Mouse (Mus musculus): ENCODE data around the gene Il10rb. TPM values are rescaled to one million over a fixed set of nuclear protein-coding genes. Genes with fewer than 3 reads are reported as not detected.

The Il10rb gene
- total RNA-seq, 2 experiments from 2014 or later, result 26.3 to 27.4 TPM

DNA sequence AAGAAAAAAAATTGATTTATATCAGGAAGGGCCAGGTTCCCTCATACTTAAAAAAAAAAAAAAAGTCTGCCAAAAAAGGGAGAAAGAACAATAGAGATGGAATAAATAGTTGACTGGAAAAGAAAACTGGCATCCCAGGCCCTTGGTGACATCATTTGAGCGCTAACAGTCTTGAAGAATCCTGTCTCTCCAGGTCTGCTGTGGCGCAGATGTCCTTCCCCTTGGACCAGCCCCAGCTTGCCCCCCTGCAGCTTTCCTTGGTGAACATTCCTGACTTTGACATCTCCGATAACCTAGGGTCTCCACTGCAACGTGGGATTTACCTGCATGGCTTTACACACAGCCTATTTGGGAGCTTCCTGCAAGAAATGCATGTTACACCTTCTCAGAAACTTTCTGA, 24.4 kb upstream of the Il10rb start:
- no peak for DNase-seq (ENCODE audit: low spot score in 2 of 2)

DNA sequence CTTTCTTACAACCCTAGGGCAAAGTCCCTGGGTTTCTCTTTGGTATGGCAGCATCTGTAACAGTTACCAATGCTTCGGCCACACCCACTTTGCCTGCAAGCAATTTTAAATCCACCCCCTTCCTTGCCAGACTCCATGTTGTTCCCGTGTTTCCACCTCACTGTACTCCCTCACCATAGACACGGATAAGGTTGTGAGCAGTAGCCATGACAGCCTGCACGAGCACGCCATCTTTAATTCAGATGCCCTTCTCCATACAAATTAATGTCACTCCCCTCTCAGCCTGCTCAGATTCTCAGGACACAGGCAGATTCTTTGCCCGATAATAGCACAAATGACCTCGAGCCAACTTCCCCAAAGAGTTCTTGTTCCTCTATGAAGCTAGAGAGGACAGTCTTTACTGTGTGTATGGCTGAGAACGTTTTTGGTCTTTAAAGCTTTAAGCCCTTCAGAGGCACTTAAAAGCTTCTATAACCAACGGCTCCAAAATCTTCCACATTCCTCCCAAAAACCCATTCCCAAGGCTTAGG, 23.6 kb upstream of the Il10rb start:
- DNase-seq (ENCODE audit: low spot score in 2 of 2), result no peak

DNA sequence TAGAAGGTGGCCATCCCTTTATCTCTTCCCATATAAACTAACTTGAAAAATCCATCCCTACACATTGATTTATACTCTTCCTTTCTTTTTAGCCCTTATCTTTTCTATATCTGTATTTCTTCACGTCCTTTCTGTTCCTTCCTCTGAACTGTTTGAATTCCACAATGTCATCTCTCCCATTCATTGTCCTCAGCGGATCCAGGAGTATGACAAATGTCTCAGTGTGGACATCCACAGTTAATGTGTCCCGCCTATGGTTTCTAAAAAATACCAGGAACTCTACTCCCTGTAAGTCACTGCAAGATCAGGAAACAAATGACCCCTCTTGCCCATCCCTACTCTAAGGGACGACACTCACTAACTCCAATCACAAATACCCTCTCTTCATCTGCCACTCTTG, 21.7 kb upstream of the Il10rb start:
- DNase-seq (ENCODE audit: low spot score in 2 of 2), result no peak

DNA sequence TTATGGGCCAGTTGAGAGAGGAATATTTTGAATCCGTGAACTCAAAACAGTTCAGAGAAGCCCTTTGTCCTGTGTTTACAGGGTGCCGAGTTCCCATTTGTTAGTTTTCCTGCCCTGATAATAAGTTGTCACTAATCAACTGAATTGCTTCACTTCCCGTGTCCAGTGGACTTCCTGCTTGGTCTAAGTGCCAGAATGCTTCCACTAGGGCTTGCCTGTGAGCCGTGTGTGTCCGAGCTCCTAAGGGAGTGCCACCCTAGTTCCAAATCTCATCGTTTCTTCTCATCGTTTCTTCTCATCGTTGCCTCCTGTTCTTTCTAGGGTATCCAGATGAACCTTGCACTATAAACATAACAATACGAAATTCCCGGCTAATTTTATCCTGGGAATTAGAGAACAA, 20.3 kb upstream of the Il10rb start:
- no peak for DNase-seq (ENCODE audit: low spot score in 2 of 2)

DNA sequence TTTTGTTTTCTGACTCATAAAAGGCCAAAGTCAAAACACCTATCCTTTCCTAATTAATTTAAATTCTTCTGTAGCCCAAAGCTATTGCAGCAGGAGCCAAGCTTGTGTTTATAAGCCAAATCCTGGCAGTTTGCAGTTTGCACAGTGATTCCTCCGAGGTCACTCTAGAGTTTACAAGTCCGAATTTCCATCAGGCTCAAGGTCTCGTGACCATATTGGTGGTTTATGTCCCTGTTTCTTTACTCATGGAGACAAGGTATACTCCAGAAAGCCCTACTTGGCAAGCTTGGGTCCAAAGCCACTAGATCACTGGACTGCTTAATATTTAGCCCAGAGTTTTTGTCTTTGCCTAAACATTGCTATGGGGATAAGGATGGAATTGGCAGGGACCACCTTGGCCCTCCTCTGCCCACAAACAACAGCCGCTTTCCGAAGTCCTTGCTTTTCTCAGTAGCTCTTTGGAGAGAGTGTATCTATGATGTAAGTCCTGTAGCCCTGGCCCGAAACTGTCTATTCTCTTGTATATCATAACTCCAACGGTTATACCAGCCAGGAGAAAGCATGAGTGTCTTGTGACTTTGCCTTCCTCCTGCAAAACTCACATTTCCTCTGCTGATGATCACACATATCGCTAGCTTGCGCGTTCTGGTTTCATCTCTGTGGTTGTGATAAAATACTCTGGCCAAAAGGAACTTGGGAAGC, 19.4 kb upstream of the Il10rb start:
- no peak for DNase-seq (ENCODE audit: low spot score in 2 of 2)

DNA sequence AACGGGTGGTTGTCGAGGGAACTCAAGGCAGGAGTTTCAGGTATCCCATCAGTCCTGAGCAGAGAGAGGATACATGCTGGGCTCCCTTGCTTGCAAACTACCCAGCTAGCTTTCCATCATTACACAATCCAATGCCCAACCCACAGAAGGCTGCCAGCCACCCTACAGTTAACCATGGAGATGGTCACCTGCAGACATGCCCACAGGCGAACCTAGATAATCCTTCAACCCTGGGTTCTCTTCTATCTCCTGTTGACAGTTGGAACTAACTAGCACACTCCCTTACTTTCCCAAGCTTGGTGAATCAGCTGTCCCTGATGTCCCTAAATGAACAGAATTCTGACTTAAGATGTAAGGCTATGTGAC, 18.9 kb upstream of the Il10rb start:
- no peak for DNase-seq (ENCODE audit: low spot score in 2 of 2)

DNA sequence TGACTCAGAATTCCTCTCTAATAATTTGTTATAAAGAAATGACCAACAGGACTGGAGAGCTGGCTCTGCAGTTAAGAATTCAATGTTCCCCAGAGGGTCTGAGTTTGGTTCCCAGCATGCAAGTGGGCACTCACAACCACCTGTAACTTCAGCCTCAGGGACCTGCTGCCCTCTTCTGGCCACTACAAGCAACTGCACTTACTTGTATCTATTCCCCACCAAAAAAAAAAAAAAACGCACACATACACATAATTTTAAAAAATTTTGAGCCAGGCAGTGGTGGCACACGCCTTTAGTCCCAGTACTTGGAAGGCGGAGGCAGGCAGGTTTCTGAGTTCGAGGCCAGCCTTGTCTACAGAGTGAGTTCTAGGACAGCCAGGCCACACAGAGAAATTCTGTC, 15.9 kb upstream of the Il10rb start:
- DNase-seq (ENCODE audit: low spot score in 2 of 2), result no peak

DNA sequence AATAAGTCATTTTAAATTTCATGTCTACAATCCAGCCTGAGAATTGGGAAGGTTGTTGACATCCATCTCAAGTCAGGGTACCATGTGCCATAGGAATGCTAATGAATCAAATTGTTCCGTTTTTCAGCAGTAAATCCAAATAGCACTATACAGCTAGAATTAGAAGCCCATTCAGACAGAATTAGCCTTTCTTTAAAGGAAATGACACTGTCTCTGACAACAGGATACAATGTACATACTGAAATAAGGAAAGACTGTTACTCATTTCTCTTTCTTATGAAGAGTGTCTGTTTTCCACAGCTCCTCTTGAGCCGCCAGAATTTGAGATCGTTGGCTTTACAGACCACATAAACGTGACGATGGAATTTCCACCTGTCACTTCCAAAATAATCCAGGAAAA, 14.5 kb upstream of the Il10rb start, which contains the start of gene Gm21970:
TSS of gene Gm21970 (plus strand) at position 301 of the 400 bp plus-strand sequence.
- no peak for DNase-seq (ENCODE audit: low spot score in 2 of 2)

DNA sequence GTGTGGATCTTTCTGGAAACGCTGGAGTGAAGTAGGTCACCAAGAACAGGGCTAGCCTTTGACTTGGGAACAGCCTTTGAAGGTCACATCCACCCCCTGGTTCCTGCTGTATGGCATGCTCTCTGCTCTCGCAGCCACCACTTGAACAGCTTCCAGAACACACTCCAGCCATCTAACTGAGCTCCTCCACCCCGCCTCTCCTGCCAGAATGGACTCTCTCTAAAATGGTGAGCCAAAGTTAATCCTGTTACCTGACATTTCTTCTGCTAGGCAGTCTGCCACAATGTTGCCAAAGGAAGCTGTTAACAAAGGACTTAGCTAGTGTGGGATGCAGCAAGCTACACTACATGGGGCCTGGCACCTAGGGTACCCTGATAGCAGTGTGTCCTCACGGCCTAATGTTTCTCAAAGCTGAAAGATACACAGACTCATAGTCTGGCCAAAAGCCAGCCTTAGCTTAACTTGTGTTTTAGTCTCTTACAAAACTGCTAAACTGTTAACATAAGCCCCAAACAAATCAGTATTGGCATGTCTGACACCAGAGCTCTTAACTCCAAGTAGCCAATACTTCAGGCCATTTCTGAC, 11.0 kb upstream of the Il10rb start:
- DNase-seq (ENCODE audit: low spot score in 2 of 2), result no peak

DNA sequence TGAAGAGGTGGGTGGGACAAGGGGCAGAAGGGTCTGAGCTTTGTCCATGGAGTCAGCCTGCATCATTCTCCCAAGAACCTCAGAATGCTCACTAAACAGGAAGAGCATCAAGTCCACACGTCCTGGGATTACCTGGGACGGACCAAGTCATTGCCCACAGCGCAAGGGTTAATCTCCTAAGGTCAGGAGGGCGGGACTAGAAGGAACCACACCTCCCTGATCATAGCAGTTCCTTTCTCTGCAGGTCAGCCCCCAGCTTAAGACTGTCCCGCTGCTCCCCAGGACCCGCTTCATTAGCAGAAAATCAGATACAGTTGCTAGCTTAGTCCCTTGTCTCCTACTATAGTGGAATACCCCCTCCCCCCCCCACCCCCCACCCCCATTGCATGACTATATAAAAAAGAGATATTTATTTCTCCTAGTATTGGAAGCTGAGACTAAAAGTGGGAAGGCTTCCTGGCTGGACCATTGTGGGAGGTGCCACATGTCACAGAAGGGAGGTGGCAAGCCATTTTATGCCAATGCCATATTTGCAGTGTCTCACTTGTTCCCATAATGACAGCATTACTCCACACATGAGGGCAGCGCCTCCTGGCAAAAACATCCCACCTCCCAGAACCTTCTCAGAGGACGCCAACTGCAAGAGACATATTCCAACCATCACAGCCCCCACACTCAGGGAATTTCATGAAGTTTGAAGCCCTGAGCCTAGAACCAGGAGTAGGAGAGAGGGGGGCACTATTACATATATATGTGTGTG, 10.2 kb upstream of the Il10rb start:
- no peak for DNase-seq (ENCODE audit: low spot score in 2 of 2)

DNA sequence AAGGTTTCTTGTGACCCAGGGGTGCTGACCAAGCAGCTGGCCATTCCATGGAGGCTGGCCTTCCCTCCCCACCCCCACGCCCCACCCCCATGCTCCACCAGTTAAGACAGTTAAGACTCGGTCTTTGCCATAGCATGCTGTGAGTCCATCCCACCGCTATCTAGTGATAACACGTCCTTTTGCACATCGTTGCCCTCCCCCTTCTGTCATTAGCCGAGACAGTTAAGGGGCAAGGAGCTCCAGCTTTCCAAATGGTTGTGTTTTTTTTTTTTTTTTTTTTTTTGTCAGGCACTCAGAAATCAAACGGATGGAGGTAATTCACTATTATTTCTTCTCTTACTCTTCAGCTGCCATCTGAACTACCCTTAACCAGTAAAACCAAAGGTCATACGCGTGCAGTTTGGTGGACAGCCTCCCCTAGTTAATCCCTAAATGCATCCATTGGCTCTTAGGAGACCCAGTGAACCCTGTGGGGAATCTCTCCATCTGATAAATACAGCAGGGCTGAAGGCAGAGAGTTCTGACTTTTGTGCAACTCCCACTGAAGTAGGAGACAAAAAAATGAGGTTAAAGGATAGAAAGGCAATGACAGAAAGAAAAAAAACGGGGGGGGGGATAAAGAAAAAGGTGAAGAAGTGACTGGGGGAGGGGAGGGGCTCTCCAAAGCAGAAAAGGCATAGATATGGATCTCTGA, 9.0 kb upstream of the Il10rb start:
- no peak for DNase-seq (ENCODE audit: low spot score in 2 of 2)

DNA sequence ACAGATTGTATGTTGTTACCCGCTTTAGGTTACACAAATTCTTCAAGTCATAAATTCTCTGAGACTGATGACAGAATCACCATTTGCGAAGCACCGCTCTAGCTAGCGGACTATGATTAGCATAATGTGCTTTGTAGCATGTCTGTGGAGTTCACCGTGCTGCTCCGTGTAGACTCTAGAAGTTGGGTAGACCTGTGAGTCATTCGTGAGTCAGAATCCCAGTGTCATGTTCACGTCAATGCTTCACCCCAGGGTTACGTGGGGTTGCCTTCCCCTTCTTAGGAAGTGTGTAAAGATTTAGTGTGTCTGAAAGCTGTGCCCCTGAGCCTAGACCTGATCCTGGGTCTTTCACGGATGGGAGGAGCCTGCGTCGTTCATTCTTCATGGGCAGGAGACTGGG, 7.9 kb upstream of the Il10rb start:
- DNase-seq (ENCODE audit: low spot score in 2 of 2), result no peak

DNA sequence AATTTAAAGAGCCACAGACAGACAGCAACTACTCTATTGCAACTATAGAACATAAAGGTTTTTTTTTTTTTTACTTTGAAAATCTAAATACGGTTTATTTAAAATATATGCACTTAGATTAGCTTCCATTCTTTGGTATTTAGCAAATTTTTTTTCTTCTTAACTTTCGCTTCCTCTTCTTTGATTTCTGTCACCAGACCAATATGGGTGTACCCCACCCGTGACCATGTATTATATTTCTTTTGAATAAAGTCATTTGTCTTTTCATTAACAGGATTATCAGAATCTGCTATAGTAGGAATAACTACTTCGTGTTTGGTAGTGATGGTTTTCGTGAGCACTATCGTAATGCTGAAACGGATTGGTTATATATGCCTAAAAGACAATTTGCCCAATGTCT, 7.0 kb upstream of the Il10rb start:
- DNase-seq (ENCODE audit: low spot score in 2 of 2), result no peak

DNA sequence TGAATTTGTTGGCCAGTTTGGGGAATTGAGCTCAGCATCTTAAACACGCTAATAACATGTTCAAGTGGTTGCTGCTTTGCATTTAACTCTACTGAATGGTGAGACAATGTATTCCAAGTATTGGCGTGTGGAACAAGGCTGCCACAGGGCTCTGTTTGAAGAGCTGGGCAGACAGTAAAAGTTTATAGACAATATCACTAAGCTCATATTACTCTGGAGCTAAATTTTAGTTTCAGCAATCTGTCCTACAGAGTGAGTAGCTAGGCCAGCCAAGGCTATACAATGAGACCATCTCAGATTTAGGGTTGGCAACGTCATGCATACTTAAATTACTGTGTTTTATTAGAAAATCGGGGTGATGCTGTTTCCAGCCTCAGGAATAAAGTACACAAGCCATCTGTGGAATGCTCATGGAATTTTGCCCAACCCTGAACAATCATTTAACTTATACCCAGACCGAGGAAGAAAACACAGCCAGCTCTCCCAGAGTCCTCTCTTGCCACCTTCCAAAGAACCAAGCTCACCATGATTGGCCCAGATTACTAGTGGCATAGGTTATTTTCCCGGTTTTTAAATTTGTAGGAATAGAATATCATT, 4.3 kb upstream of the Il10rb start:
- DNase-seq (ENCODE audit: low spot score in 2 of 2), result no peak

DNA sequence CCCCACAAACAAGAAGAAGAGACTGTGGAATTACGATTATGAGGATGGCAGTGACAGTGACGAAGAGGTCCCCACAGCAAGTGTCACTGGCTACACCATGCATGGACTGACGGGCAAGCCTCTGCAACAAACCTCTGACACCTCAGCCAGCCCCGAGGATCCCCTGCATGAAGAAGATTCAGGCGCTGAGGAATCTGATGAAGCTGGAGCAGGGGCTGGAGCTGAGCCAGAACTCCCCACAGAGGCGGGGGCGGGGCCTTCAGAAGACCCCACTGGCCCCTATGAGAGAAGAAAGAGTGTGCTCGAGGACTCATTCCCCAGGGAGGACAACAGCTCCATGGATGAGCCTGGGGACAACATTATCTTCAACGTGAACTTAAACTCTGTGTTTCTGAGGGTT, 2.2 kb upstream of the Il10rb start:
- no peak for DNase-seq (ENCODE audit: low spot score in 2 of 2)

DNA sequence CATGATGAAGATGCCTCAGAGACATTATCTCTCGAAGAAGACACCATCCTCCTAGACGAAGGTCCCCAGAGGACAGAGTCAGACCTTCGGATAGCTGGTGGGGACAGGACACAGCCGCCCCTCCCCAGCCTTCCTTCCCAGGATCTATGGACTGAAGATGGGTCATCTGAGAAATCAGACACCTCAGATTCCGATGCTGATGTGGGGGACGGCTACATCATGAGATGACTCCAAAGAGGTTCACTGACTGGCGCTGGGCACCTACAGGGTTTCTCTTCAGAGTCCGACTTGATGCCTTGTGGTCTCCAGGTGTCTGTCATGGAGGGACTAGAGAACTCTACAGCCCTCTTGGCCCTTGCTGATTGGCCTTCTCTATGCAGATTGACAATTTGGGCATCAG, 1.8 kb upstream of the Il10rb start:
- DNase-seq (ENCODE audit: low spot score in 2 of 2), result no peak

DNA sequence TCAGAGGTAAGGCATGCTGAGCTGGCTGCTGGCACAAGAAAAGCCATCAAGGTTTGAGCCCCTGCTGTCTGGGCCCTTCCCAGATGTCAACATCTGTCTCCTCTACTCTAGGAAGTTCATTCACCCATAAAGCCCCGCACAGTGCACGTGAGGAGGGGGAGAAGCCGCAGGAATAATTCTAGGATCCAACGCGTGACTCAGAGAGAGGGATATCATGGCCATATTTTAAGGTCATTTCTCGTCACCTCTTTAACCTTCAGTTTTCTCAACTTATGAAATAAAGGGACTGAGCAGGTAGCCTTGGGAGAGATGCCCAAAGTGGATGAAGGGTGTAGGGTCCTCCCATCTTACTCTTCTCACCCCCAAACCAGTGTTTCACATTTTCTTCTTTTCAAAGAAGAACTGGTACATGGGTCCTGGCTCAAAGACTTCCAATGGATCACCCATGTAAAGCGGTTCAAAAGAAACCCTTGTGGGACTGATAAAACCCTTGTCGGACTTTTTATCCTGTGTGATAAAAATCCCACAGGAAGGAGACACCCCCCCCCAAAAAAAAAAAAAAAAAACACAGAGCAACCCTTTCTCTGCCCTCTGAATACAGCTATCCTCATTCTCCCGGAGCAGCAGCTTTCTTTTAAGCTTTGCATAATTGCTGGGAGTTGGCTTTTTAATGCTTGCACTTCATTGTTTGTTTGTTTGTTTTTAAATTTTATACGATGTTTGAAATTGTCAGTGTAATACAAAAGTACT, 961 bp upstream of the Il10rb start:
- no peak for DNase-seq (ENCODE audit: low spot score in 2 of 2)

DNA sequence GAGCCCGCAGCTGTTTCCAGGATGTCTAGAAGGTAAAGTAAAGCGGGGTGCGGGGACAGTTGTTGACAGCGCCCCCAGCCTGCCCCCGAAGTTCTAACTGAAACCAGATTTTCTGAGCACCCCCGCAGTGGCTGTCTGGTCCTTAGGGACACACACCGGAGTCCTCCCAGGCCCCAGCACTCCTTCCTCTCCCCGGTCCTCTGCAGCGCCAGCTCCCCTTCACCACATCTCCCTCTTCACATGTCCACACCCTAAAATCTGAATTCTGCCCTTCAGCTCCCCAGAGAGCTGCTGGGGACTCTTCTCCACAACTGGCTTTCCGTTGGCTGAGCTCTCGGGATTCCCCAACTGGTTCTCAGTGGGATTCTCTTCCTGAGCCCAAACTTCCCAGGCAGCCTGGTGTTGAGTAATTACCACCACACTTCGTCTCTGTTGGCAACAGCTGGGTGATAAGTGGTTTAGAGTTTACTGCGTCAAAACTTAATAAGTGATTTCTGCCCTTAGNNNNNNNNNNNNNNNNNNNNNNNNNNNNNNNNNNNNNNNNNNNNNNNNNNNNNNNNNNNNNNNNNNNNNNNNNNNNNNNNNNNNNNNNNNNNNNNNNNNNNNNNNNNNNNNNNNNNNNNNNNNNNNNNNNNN, 739 bp downstream of the Il10rb start:
- DNase-seq (ENCODE audit: low spot score in 2 of 2), result peak in 1 of 2 experiments; percentile 25

DNA sequence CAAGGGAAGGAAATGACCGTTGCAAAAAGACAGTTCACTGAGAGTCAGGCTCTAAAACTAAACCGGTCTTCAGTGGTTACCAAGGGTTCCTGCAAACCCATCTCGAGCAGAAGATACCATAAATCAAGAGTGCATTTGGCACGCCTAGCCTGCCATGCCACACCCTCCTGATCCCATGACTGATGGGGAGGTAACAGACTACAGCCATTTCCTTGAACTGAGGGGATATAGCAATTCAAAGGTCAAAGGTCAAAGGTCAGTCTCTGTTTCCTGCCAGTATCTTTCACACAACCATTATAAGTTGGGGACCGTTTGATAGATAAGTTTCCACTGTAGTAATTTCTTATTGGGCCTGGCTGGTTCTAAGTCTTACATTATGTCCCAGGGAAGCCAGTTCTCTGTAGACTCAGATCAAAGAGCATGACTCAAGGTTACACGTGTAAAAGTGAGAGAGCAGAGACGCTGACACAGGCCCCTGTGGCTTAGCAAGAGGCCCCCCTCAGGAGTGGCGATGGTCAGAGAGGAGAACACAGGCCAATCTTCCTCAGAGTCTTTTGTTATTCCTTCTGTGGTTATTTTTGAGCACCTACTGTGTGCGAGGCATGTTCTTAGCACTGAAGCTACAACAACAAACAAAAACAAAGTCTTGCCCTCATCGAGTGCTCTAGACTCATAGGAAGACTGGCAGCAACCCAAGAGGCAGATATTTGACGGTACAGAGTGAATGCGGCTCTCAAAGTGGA, 7.3 kb downstream of the Il10rb start:
- DNase-seq (ENCODE audit: low spot score in 2 of 2), result no peak
